Mouse (Mus musculus): Measurements from ENCODE around the gene Zfp954. TPM values are rescaled to one million over a fixed set of nuclear protein-coding genes. Genes with fewer than 3 reads are reported as not detected.
"Not testable (repeated sequence)": the region's sequence is repeated elsewhere in the genome, so short reads cannot be mapped to it uniquely, and the experiment has no call there.

Zfp954 gene
- total RNA-seq (2021): 10 to 100 TPM; 14.1 to 15.3 TPM
- long read RNA-seq, experiment 1, transcript Zfp954-201 (5 exons, 2,042 nt): major isoform, 15 of 18 reads
- long read RNA-seq, experiment 1, partial matches to known transcripts: 0 of 18 reads
- long read RNA-seq, experiment 1, other reads (novel, unspliced or antisense): 3 of 18 reads
- long read RNA-seq, experiment 2, transcript Zfp954-201 (5 exons, 2,042 nt): major isoform, 15 of 17 reads
- long read RNA-seq, experiment 2, partial matches to known transcripts: 0 of 17 reads
- long read RNA-seq, experiment 2, other reads (novel, unspliced or antisense): 2 of 17 reads

- DNase-seq (ENCODE audit: low spot score in 2 of 2): peak; percentile 85 to 89
These were observed at the start of gene Zfp954 for GRCm38 (mm10) chr7:7120921-7121601. Gene Zfp954, minus strand, starts transcription at chr7:7121488.

GRCm38 (mm10) chr7:7145991-7146608, 24.8 kb upstream of the Zfp954 start:
- no peak for DNase-seq (ENCODE audit: low spot score in 2 of 2)

GRCm38 (mm10) chr7:7144215-7144614, 22.9 kb upstream of the Zfp954 start:
- no peak for DNase-seq (ENCODE audit: low spot score in 2 of 2)

GRCm38 (mm10) chr7:7136379-7136866, 15.1 kb upstream of the Zfp954 start, which contains the start of gene Zfp773:
Gene Zfp773, minus strand, starts transcription at chr7:7136755.
- DNase-seq (ENCODE audit: low spot score in 2 of 2): peak; percentile 53 to 64

GRCm38 (mm10) chr7:7132751-7133150, 11.5 kb upstream of the Zfp954 start:
- DNase-seq (ENCODE audit: low spot score in 2 of 2): no peak

- not testable (repeated sequence) for DNase-seq (ENCODE audit: low spot score in 2 of 2)
These were observed 9.3 kb upstream of the Zfp954 start for GRCm38 (mm10) chr7:7130491-7131124.

- DNase-seq (ENCODE audit: low spot score in 2 of 2): no peak
These were observed 303 bp upstream of the Zfp954 start for GRCm38 (mm10) chr7:7121602-7121980.

GRCm38 (mm10) chr7:7118441-7118840, 2.8 kb downstream of the Zfp954 start:
- DNase-seq (ENCODE audit: low spot score in 2 of 2): no peak

GRCm38 (mm10) chr7:7108501-7108900, 12.8 kb downstream of the Zfp954 start:
- no peak for DNase-seq (ENCODE audit: low spot score in 2 of 2)

Other genes starting within 250 kb of the Zfp954 start
- not detected for gene Aurkc, start 126.2 kb downstream of the Zfp954 start, total RNA-seq (2021)
- gene Zfp773, start 15.3 kb upstream of the Zfp954 start, total RNA-seq (2021): 1 to 10 TPM; 2.6 to 2.9 TPM
- gene Zfp418, start 49.8 kb upstream of the Zfp954 start, total RNA-seq (2021): 1 to 10 TPM; 7.2 to 8.8 TPM
- gene Zfp772, start 88.5 kb upstream of the Zfp954 start, total RNA-seq (2021): 10 to 100 TPM in 1 of 2 experiments, 1 to 10 TPM in 1; 8.2 to 10.1 TPM
- 1 to 10 TPM; 1.6 to 2.0 TPM for gene Vmn2r29, start 125.8 kb upstream of the Zfp954 start, total RNA-seq (2021)
- gene Gm45844, start 156.8 kb upstream of the Zfp954 start, total RNA-seq (2021): 10 to 100 TPM; 12.3 to 13.2 TPM
- 100 to 1,000 TPM; 130 to 139 TPM for gene Clcn4, start 179.4 kb upstream of the Zfp954 start, total RNA-seq (2021)
- gene Vmn2r30, start 216.1 kb upstream of the Zfp954 start, total RNA-seq (2021): under 1 TPM; 0.12 to 0.19 TPM